Mouse (Mus musculus) heart, embryonic 15.5 days (tissue): ENCODE data around the gene Pea15a. TPM values are rescaled to one million over a fixed set of nuclear protein-coding genes. Genes with fewer than 3 reads are reported as not detected.
A peak's percentile ranks its signal among the peaks of the same experiment; 100 is the strongest.

Experiments used
- ATAC-seq: fragments of 200-750 bp; cut with Nextera tagmentation; replicated peaks from 2 replicates; pipeline ENCODE4 v1.8.0; 2017; ENCODE audit warnings: low read depth, moderate TSS enrichment; ENCODE audit not compliant: insufficient number of reproducible peaks, insufficient read depth, low FRiP score
- H3K27ac ChIP-seq: fragments of 300-500 bp; sonication (generic); 2 replicates; pipeline ENCODE4 v1.5.1; 2015; ENCODE audit warnings: mild to moderate bottlenecking, inconsistent platforms
- H3K27me3 ChIP-seq: fragments of 300-500 bp; sonication (generic); 2 replicates; pipeline ENCODE4 v1.6.1; 2015; ENCODE audit warnings: inconsistent platforms
- H3K36me3 ChIP-seq: fragments of 300-500 bp; sonication (generic); 2 replicates; pipeline ENCODE4 v1.6.1; 2015; ENCODE audit warnings: mild to moderate bottlenecking, inconsistent platforms
- H3K4me1 ChIP-seq: fragments of 300-500 bp; sonication (generic); replicated peaks from 2 replicates; pipeline ENCODE4 v1.6.1; 2015; ENCODE audit warnings: inconsistent platforms
- H3K4me2 ChIP-seq: fragments of 300-500 bp; sonication (generic); 2 replicates; pipeline ENCODE4 v1.6.1; 2015; ENCODE audit warnings: inconsistent platforms, mild to moderate bottlenecking, moderate library complexity
- H3K4me3 ChIP-seq: fragments of 300-500 bp; sonication (generic); 2 replicates; pipeline ENCODE4 v1.5.1; 2015; ENCODE audit warnings: mild to moderate bottlenecking, inconsistent platforms
- H3K9ac ChIP-seq: fragments of 300-500 bp; sonication (generic); 2 replicates; pipeline ENCODE4 v1.6.1; 2015; ENCODE audit warnings: mild to moderate bottlenecking, inconsistent platforms
- H3K9me3 ChIP-seq: fragments of 300-500 bp; sonication (generic); replicated peaks from 2 replicates; pipeline ENCODE4 v1.6.1; 2016; ENCODE audit warnings: inconsistent platforms
- WGBS: fragments of 180-500 bp; shearing (Covaris S2); methylation state at CpG from one replicate; pipeline ENCODE4 v1.1.7; 2015; ENCODE audit warnings: mixed read lengths; 5-methylcytosine and 5-hydroxymethylcytosine counted together
- polyA plus RNA-seq: library from polyadenylated mRNA; unstranded; fragments of >200 nt; fragmentation: Nextera tagmentation; extraction: Ambion mirVana; gene quantifications from 2 replicates; pipeline ENCODE4 v1.2.1, GENCODE M21; 2015

Gene Pea15a
- polyA plus RNA-seq, 1 experiment from 2014 or later = 165 TPM

DNA sequence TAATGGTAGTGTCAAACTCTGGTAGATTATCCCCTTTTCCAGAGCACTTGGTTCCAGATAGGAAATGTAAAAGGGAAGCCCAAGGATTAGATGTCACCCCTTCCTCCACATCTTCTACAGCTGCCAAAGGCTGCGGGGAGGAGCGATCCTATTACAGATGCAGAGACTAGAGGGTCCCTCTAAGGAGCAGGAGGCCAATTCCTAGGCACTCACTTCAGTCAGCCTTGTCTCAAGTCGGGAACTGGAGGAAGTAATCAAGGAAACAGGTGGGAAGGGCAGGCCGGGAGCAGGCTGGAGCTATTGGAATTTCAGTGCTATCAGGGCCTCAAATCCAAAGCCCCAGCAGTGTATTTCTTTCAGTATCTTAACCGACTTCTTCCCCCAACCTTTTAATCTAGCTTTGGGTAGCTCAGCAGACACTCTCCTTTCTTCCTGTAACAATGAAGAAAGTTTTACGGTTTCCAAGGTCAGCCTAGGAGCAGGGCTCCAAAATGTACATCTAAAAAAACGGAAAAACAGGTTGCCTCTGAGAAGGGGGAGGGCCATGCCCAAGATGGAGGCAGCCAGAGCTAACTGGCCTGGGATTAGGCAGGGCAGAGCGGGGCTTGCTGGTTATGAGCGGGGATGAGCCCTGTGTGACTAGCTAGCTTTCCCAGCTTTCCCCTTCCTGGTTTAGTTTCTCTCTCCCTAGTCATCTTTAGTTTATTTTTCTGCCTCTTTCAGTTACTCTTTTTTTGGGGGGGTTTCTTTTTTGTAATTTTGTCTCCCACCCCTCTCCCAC lies 2.4 kb downstream of the Pea15a start:
- no peak for ATAC-seq
- Histone ChIP-seq H3K4me3 (peak overlapping the region; percentile 73), H3K9me3 (no peaks in the 10 kb centered on the region), H3K9ac (peak overlapping the region; percentile 34; the same call in 1 of the 2 replicates), H3K36me3 (peaks cover 13% of the 10 kb centered on the region), H3K4me1 (peaks cover 72% of the 10 kb centered on the region), H3K4me2 (peak overlapping the region; percentile 72), H3K27ac (peak overlapping the region; percentile 94), H3K27me3 (no peaks in the 10 kb centered on the region)
- WGBS = 31% methylated on average over 9 of the region's 9 CpGs

GRCm38 (mm10) chr1:172203566-172203965 lies 3.0 kb downstream of the Pea15a start:
- Histone ChIP-seq H3K9ac (0 out of 2 replicates have a peak overlapping the region, but pooled peaks have one; percentile 34), H3K4me3 (0 out of 2 replicates have a peak overlapping the region, but pooled peaks have one; percentile 11)

DNA sequence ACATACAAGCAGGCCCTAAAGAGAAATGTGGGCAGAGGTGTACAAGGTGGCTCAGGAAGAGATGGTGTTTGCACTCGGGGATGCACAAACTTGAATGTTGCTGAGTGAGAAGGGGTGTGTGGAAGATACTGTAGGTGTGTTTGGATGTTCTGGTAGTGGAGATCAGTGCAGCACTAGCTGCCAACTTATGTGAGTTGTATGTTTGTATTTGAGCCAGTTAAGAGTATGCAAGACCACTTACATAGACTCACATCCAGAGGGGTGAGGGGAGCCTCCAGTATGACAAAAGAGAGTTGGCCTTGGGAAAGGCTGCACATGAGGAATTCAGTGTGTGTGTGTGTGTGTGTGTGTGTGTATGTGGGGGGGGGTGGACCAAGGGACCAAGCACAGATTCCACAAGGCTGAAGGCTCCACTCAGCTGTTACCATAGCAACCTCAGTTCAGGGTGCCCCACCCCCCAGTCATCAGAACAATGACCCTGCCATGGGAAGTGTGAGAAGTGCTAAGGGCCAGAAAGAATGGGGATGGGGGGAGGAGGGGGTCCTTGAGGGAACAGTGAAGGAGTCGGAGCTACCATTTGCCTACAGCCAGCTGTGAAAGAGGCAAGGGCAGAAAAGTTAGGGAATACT lies 3.6 kb downstream of the Pea15a start:
- 25% methylated on average over 2 of the region's 2 CpGs for WGBS
- no peak for ATAC-seq
- no peak overlapping the region for H3K9ac ChIP-seq

More at GRCm38 (mm10) chr1:172203566-172203965, 3.0 kb downstream of the Pea15a start:
- Histone ChIP-seq H3K9me3 (no peaks in the 10 kb centered on the region), H3K27me3 (no peaks in the 10 kb centered on the region), H3K36me3 (peaks cover 18% of the 10 kb centered on the region), H3K4me1 (peaks cover 72% of the 10 kb centered on the region), H3K4me2 (peak overlapping the region; percentile 72), H3K27ac (peak overlapping the region; percentile 94)
- 25% methylated on average over 4 of the region's 4 CpGs for WGBS
- ATAC-seq = no peak

GRCm38 (mm10) chr1:172201967-172202880 lies 4.4 kb downstream of the Pea15a start:
- H3K27ac ChIP-seq = peak overlapping the region; percentile 94
- peak overlapping the region; percentile 48 for H3K4me2 ChIP-seq
- H3K27me3 ChIP-seq = no peaks in the 10 kb centered on the region
- H3K9ac ChIP-seq = peak overlapping the region; percentile 30
- ATAC-seq = no peak
- peaks cover 66% of the 10 kb centered on the region for H3K4me1 ChIP-seq
- WGBS = 19% methylated on average over 14 of the region's 14 CpGs
- no peak overlapping the region for H3K4me3 ChIP-seq
- H3K36me3 ChIP-seq = peaks cover 32% of the 10 kb centered on the region
- H3K9me3 ChIP-seq = no peaks in the 10 kb centered on the region

More for the DNA sequence above, 3.6 kb downstream of the Pea15a start:
- H3K27ac ChIP-seq = peak overlapping the region; percentile 94
- H3K4me1 ChIP-seq = peaks cover 72% of the 10 kb centered on the region
- H3K36me3 ChIP-seq = peaks cover 24% of the 10 kb centered on the region
- H3K9me3 ChIP-seq = no peaks in the 10 kb centered on the region
- H3K27me3 ChIP-seq = no peaks in the 10 kb centered on the region
- 0 out of 2 replicates have a peak overlapping the region, but pooled peaks have one; percentile 11 for H3K4me3 ChIP-seq
- peak overlapping the region; percentile 72 for H3K4me2 ChIP-seq

DNA sequence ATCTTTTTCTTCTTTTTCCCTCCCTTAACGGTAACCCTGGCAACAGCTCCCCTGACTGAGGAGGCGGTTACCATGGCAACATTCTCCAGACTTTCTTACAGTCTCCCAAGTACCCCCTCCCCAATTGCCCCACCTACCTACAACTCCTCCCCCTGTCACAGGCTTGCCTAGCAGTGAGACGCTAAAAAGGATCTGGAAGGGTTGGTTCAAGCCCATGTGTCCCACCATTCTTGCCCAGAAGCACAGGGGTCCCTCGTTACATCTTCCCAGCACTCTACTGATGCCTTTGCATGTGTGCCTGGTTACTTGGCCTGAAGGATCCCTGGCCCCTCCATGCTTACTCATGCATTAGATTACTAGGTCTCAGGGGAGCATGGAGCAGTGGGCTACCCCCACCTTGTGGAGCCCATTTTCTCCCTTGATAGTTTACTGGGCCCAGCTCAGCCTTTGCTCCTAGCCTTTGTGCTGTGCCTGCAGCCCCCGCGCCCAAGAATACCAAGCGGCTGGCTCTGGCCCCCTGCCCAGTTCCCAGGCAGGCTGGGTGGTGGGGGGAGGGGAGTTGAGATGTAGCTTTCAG lies 5.6 kb downstream of the Pea15a start:
- peak overlapping the region; percentile 2; the same call in 1 of the 2 replicates for H3K4me2 ChIP-seq
- H3K4me1 ChIP-seq = peaks cover 61% of the 10 kb centered on the region
- ATAC-seq = 0 out of 2 replicates have a peak, but pooled peaks have one; percentile 7
- H3K36me3 ChIP-seq = peaks cover 44% of the 10 kb centered on the region
- H3K9ac ChIP-seq = peak overlapping the region; percentile 6; the same call in 1 of the 2 replicates
- no peak overlapping the region for H3K4me3 ChIP-seq
- no peaks in the 10 kb centered on the region for H3K9me3 ChIP-seq
- 36% methylated on average over 7 of the region's 7 CpGs for WGBS
- H3K27me3 ChIP-seq = no peaks in the 10 kb centered on the region
- peak overlapping the region; percentile 49 for H3K27ac ChIP-seq

- Histone ChIP-seq H3K4me2 (no peak overlapping the region), H3K27me3 (no peaks in the 10 kb centered on the region), H3K36me3 (peaks cover 52% of the 10 kb centered on the region), H3K4me1 (peaks cover 55% of the 10 kb centered on the region), H3K9ac (no peak overlapping the region), H3K9me3 (no peaks in the 10 kb centered on the region), H3K27ac (peak overlapping the region; percentile 13; the same call in 1 of the 2 replicates), H3K4me3 (no peak overlapping the region)
- WGBS = 86% methylated on average over 5 of the region's 5 CpGs
- ATAC-seq = no peak
Observed at GRCm38 (mm10) chr1:172200161-172200560, 6.4 kb downstream of the Pea15a start.

- Histone ChIP-seq H3K9me3 (no peaks in the 10 kb centered on the region), H3K4me1 (peaks cover 49% of the 10 kb centered on the region), H3K4me3 (no peak overlapping the region), H3K4me2 (no peak overlapping the region), H3K36me3 (peaks cover 64% of the 10 kb centered on the region), H3K27me3 (no peaks in the 10 kb centered on the region), H3K9ac (no peak overlapping the region), H3K27ac (no peak overlapping the region)
- 90% methylated on average over 4 of the region's 4 CpGs for whole genome bisulfite sequencing
- no peak for ATAC-seq
Observed at GRCm38 (mm10) chr1:172198996-172199395, 7.6 kb downstream of the Pea15a start.

- H3K4me3 ChIP-seq = no peak overlapping the region
- no peak overlapping the region for H3K9ac ChIP-seq
- H3K27ac ChIP-seq = no peak overlapping the region
- no peak for ATAC-seq
- H3K9me3 ChIP-seq = no peaks in the 10 kb centered on the region
- H3K36me3 ChIP-seq = peaks cover 70% of the 10 kb centered on the region
- H3K4me1 ChIP-seq = peaks cover 42% of the 10 kb centered on the region
- H3K27me3 ChIP-seq = no peaks in the 10 kb centered on the region
- WGBS = 90% methylated on average over 8 of the region's 8 CpGs
- no peak overlapping the region for H3K4me2 ChIP-seq
Observed at GRCm38 (mm10) chr1:172198316-172198715, 8.3 kb downstream of the Pea15a start.

DNA sequence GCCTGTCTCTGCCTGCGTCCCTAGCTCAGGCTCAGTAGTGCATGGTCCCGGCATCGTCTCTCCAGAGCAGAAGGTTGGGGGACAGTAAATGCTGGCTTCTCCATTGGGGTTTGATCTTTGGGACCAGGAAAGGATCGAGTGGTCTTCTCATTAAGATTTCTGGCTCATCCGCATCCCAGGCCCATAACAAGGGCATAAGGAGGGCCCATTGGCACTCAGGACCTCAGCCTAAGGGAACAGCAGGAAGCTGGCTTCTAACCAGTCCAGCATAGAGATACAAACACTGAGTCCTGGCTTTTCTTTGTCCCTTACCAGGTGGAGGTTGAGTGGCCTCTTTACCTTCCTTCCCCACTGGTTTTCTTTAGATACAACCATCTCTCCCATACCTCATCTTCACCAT lies 8.8 kb downstream of the Pea15a start:
- Histone ChIP-seq H3K4me3 (no peak overlapping the region), H3K4me2 (no peak overlapping the region), H3K27me3 (no peaks in the 10 kb centered on the region), H3K4me1 (peaks cover 37% of the 10 kb centered on the region), H3K9ac (no peak overlapping the region), H3K36me3 (peaks cover 70% of the 10 kb centered on the region), H3K27ac (no peak overlapping the region), H3K9me3 (no peaks in the 10 kb centered on the region)
- ATAC-seq = no peak
- WGBS = 60% methylated on average over 5 of the region's 5 CpGs

- whole genome bisulfite sequencing = 79% methylated on average over 3 of the region's 3 CpGs
- no peak overlapping the region for H3K4me2 ChIP-seq
- ATAC-seq = no peak
- H3K36me3 ChIP-seq = peaks cover 77% of the 10 kb centered on the region
- H3K27me3 ChIP-seq = no peaks in the 10 kb centered on the region
- no peak overlapping the region for H3K4me3 ChIP-seq
- H3K27ac ChIP-seq = no peak overlapping the region
- no peaks in the 10 kb centered on the region for H3K9me3 ChIP-seq
- H3K9ac ChIP-seq = no peak overlapping the region
- peaks cover 30% of the 10 kb centered on the region for H3K4me1 ChIP-seq
Observed at GRCm38 (mm10) chr1:172197146-172197545, 9.5 kb downstream of the Pea15a start.
